22 mouse cellular contexts compared by ENCODE assay signal in the genomic region with DNA sequence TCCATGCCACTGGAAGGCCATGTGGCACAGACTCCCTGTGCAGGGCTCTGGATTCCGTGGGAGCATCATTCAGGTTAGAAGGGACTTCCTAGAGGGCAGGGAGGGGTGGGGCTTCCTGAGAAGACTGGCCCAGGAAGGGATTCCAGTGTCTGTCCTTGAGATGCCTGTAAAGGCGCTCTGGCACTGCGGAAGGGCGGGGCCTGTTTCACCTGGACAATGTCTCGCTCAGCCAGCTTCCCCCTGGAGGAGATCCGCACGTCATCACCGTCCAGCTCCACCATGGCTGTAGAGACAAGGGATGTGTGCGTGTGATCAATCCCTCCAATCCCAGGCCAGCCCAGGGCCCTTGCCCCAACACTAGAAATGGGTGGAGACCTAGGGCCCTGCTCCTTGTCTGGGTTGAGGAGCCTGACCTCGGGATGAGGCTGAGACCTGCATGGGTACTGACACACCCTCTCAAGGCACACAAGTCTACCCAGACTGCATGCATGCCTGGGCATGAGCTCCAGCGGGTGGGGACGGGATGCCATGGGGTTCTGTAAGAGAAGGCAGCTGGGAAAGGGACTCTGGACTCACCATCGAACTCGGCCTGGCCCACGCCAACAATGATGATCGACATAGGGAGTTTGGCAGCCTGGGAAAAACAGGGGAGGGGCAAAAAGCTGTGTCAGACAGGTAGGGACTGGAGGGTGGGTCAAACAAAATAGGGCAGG. TPM values are rescaled to one million over a fixed set of nuclear protein-coding genes. Genes with fewer than 3 reads are reported as not detected.
A peak's percentile ranks its signal among the peaks of the same experiment; 100 is the strongest.
DNase-seq lines count a peak whose midpoint lies in the region; ATAC-seq and TF ChIP-seq lines count a peak whose summit lies in the region.
"Had no signal": no experiment of that assay in that cellular context is flagged by ENCODE, and none has a peak within 500 bp of the region (broad histone marks: within the 10 kb centered on the region; RNA-seq: fewer than 3 reads in every experiment).

No protein-coding gene starts in this region.

- no peaks in the 10 kb centered on the region for H3K9me3 ChIP-seq in ES-Bruce4 (replicated peaks; ENCODE audit: control insufficient read depth, insufficient read depth, low read length, poor library complexity, severe bottlenecking)
- peaks cover 12% of the 10 kb centered on the region for H3K9me3 ChIP-seq in stomach, embryonic 16.5 days (replicated peaks; ENCODE audit: control insufficient read depth, low read length)
- H3K9me3 ChIP-seq: forebrain, embryonic 12.5 days had no signal

- H3K4me2 ChIP-seq in stomach, embryonic 16.5 days (ENCODE audit: low read depth, low read length), result no peak overlapping the region
- H3K4me2 ChIP-seq: forebrain, embryonic 12.5 days; liver, embryonic 11.5 days had no signal

- peak overlapping the region; percentile 64 for H3K27ac ChIP-seq in ES-Bruce4 (ENCODE audit: insufficient read depth, low read length)
- H3K27ac ChIP-seq in stomach, embryonic 16.5 days (ENCODE audit: low read length), result peak overlapping the region; percentile 60
- H3K27ac ChIP-seq: embryonic facial prominence, embryonic 10.5 days; forebrain, embryonic 12.5 days; hindbrain, embryonic 10.5 days; hindbrain, postnatal 0 days; kidney, postnatal 0 days; layer of hippocampus, adult 2 months had no signal

- H3K36me3 ChIP-seq in ES-Bruce4 (ENCODE audit: control insufficient read depth, insufficient read depth, low read length, poor library complexity, severe bottlenecking), result no peaks in the 10 kb centered on the region
- no peaks in the 10 kb centered on the region for H3K36me3 ChIP-seq in stomach, embryonic 16.5 days (ENCODE audit: control insufficient read depth, insufficient read depth, low read length)
- H3K36me3 ChIP-seq: forebrain, embryonic 12.5 days; hindbrain, embryonic 10.5 days had no signal

- H3K27me3 ChIP-seq in ES-Bruce4 (ENCODE audit: control insufficient read depth, insufficient read depth, low read length, poor library complexity, severe bottlenecking), result no peaks in the 10 kb centered on the region
- no peaks in the 10 kb centered on the region for H3K27me3 ChIP-seq in stomach, embryonic 16.5 days (ENCODE audit: control insufficient read depth, insufficient read depth, low read length)
- H3K27me3 ChIP-seq: forebrain, embryonic 12.5 days had no signal

- H3K4me1 ChIP-seq in ES-Bruce4 (ENCODE audit: control insufficient read depth, insufficient read depth, low read length), result peaks cover 7% of the 10 kb centered on the region
- H3K4me1 ChIP-seq in stomach, embryonic 16.5 days (ENCODE audit: control insufficient read depth, insufficient read depth, low read length), result peaks cover 26% of the 10 kb centered on the region

- H3K9ac ChIP-seq in ES-Bruce4 (ENCODE audit: low read depth, poor library complexity, severe bottlenecking), result peak overlapping the region; percentile 45
- H3K9ac ChIP-seq in stomach, embryonic 16.5 days (ENCODE audit: low read length), result peak overlapping the region; percentile 32; the same call in 1 of the 2 replicates
- H3K9ac ChIP-seq: forebrain, embryonic 12.5 days had no signal

- TF ChIP-seq EP300 in ES-Bruce4 (IDR thresholded peaks at IDR 0.05; ENCODE audit: insufficient read depth, low read depth, low read length), result 0 out of 2 replicates have a peak, but pooled peaks have one; percentile 57

- DNase-seq in kidney, adult 9 months, result peak; percentile 38
- DNase-seq in kidney, postnatal 10 days, result no peak
- DNase-seq in R1 (ENCODE audit: low read depth, low spot score), result peak; percentile 96
- no peak for DNase-seq in layer of hippocampus, postnatal 36 days
- no peak for DNase-seq in ovary, adult 18-20 months (ENCODE audit: low spot score)
- DNase-seq: B cell, adult 2 months; cerebellum, adult 8-10 months; gastrocnemius, postnatal 10 days; heart, adult 18-20 months; lung, adult 2 months; right cerebral cortex, postnatal 25 days had no signal

- peak overlapping the region; percentile 24 for H3K4me3 ChIP-seq in ES-Bruce4 (ENCODE audit: low read depth, low read length)
- no peak overlapping the region for H3K4me3 ChIP-seq in stomach, embryonic 16.5 days (replicated peaks; ENCODE audit: low read length)
- H3K4me3 ChIP-seq: embryonic facial prominence, embryonic 10.5 days; forebrain, embryonic 12.5 days; hindbrain, embryonic 10.5 days; layer of hippocampus, adult 2 months had no signal

- TF ChIP-seq POLR2A in ES-Bruce4 (IDR thresholded peaks at IDR 0.05; ENCODE audit: insufficient read depth, low read length), result no peak

- WGBS in stomach, embryonic 16.5 days, result 80% methylated on average over 16 of the region's 16 CpGs

- peak; percentile 34; the same call in 1 of the 2 replicates for ATAC-seq in stomach, embryonic 16.5 days (ENCODE audit: insufficient read depth, low FRiP score)
- ATAC-seq: hindbrain, postnatal 0 days had no signal

- TF ChIP-seq CTCF in ES-Bruce4 (IDR thresholded peaks at IDR 0.05; ENCODE audit: low read depth, low read length), result no peak

RNA-seq across cellular contexts. Expression of a gene that starts 46.0 kb away (rescaled TPM):
- polyA plus RNA-seq in ES-Bruce4 (2011; ENCODE audit: insufficient read depth, insufficient read length, low read depth, missing spikeins), result not detected in 2 replicates
- polyA plus RNA-seq in stomach, embryonic 16.5 days (2015; fragmentation: Nextera tagmentation; extraction: Ambion mirVana), result 4.0 and 4.1 TPM in 2 replicates
- not detected for total RNA-seq in layer of hippocampus, postnatal 36 days (2021)
- total RNA-seq: left cerebral cortex, adult 18-20 months; midbrain, postnatal 0 days had no signal
- polyA plus RNA-seq: hindbrain, embryonic 10.5 days; midbrain, postnatal 0 days had no signal

Comparison
In these comparisons a context has a peak if more than half of its experiments do, and no peak if none do; other contexts are left out.
1. DNase-seq: peak in kidney, adult 9 months (single experiment) and R1 (single experiment); none in kidney, postnatal 10 days (single experiment), layer of hippocampus, postnatal 36 days (0 of 2) and ovary, adult 18-20 months (single experiment).